17 mouse cellular contexts compared by ENCODE assay signal in the genomic region with DNA sequence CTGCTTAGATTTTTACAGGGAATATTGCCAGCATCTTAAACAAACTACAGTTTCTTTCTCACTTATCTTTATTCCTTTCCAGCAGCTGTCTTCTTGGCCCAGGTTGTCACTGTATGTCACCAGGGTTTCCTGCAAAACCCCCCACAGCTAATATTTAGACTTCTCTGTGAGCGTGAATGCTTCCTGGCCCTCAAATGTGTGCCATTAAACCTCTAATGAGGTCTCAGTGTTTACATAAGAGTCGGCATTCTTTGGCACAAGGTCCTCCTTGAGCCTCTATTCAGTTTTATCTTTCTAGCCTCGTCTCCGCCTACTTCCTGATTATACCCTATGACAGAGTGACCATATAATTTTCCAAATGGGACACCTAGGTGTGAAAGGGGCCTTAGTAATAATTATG. TPM values are rescaled to one million over a fixed set of nuclear protein-coding genes. Genes with fewer than 3 reads are reported as not detected.
DNase-seq lines count a peak whose midpoint lies in the region; ATAC-seq and TF ChIP-seq lines count a peak whose summit lies in the region.
"Had no signal": no experiment of that assay in that cellular context is flagged by ENCODE, and none has a peak within 500 bp of the region (broad histone marks: within the 10 kb centered on the region; RNA-seq: fewer than 3 reads in every experiment).

No protein-coding gene starts in this region.

- no peaks in the 10 kb centered on the region for H3K9me3 ChIP-seq in forebrain, embryonic 14.5 days (replicated peaks; ENCODE audit: control insufficient read depth, low read length)
- H3K9me3 ChIP-seq in forebrain, embryonic 12.5 days = no peaks in the 10 kb centered on the region
- H3K9me3 ChIP-seq in liver, embryonic 12.5 days (replicated peaks) = no peaks in the 10 kb centered on the region
- H3K9me3 ChIP-seq in liver, postnatal 0 days (ENCODE audit: low read length) = no peaks in the 10 kb centered on the region
- H3K9me3 ChIP-seq in midbrain, embryonic 10.5 days (replicated peaks) = no peaks in the 10 kb centered on the region
- H3K9me3 ChIP-seq: midbrain, embryonic 15.5 days had no signal

- TF ChIP-seq CTCF in liver, postnatal 0 days (IDR thresholded peaks at IDR 0.05; ENCODE audit: low read depth) = no peak
- no peak for TF ChIP-seq CTCF in brain, embryonic 14.5 days (IDR thresholded peaks at IDR 0.05; ENCODE audit: borderline replicate concordance, extremely low read depth, insufficient read depth, insufficient read length)

- TF ChIP-seq EP300 in liver, postnatal 0 days (IDR thresholded peaks at IDR 0.05; ENCODE audit: low read depth) = no peak

- no peaks in the 10 kb centered on the region for H3K27me3 ChIP-seq in forebrain, embryonic 14.5 days (replicated peaks; ENCODE audit: control insufficient read depth, insufficient read depth, low read length)
- H3K27me3 ChIP-seq in forebrain, embryonic 12.5 days = no peaks in the 10 kb centered on the region
- H3K27me3 ChIP-seq in liver, embryonic 12.5 days (replicated peaks) = 0 out of 2 replicates have a peak, but pooled peaks cover 5% of the 10 kb centered on the region
- H3K27me3 ChIP-seq in liver, postnatal 0 days (ENCODE audit: insufficient read depth, low read length) = no peaks in the 10 kb centered on the region
- H3K27me3 ChIP-seq in midbrain, embryonic 10.5 days (ENCODE audit: low read depth, poor library complexity, severe bottlenecking) = no peaks in the 10 kb centered on the region
- H3K27me3 ChIP-seq: midbrain, embryonic 15.5 days had no signal

- peaks cover 31% of the 10 kb centered on the region for H3K4me1 ChIP-seq in forebrain, embryonic 14.5 days (ENCODE audit: control insufficient read depth, insufficient read depth, low read length)
- peaks cover 42% of the 10 kb centered on the region for H3K4me1 ChIP-seq in forebrain, embryonic 12.5 days
- H3K4me1 ChIP-seq in liver, embryonic 12.5 days = peaks cover 83% of the 10 kb centered on the region
- H3K4me1 ChIP-seq in liver, postnatal 0 days (ENCODE audit: insufficient read depth) = peaks cover 30% of the 10 kb centered on the region
- H3K4me1 ChIP-seq in midbrain, embryonic 10.5 days = peaks cover 43% of the 10 kb centered on the region

- H3K4me2 ChIP-seq in forebrain, embryonic 14.5 days (ENCODE audit: low read length) = no peak overlapping the region
- H3K4me2 ChIP-seq in forebrain, embryonic 12.5 days = no peak overlapping the region
- H3K4me2 ChIP-seq in liver, embryonic 12.5 days = peak overlapping the region; percentile 15; the same call in 1 of the 2 replicates
- no peak overlapping the region for H3K4me2 ChIP-seq in liver, postnatal 0 days (ENCODE audit: low read depth, low read length)
- H3K4me2 ChIP-seq: midbrain, embryonic 15.5 days had no signal

- H3K4me3 ChIP-seq in forebrain, embryonic 14.5 days (ENCODE audit: low read depth, low read length) = no peak overlapping the region
- H3K4me3 ChIP-seq in forebrain, embryonic 12.5 days (replicated peaks) = no peak overlapping the region
- no peak overlapping the region for H3K4me3 ChIP-seq in liver, embryonic 12.5 days
- H3K4me3 ChIP-seq in liver, postnatal 0 days (ENCODE audit: low read depth, low read length) = no peak overlapping the region
- no peak overlapping the region for H3K4me3 ChIP-seq in midbrain, embryonic 10.5 days
- H3K4me3 ChIP-seq: gastrocnemius, adult 2 months; midbrain, embryonic 15.5 days had no signal

- no peak for TF ChIP-seq POLR2A in brain, embryonic 14.5 days (IDR thresholded peaks at IDR 0.05; ENCODE audit: borderline replicate concordance, extremely low read depth, insufficient read depth, insufficient read length, poor library complexity, severe bottlenecking)

- no peak for ATAC-seq in forebrain, embryonic 14.5 days
- no peak for ATAC-seq in forebrain, embryonic 12.5 days (ENCODE audit: low FRiP score)
- ATAC-seq in liver, embryonic 12.5 days = no peak
- no peak for ATAC-seq in liver, postnatal 0 days
- ATAC-seq: forebrain, embryonic 16.5 days; midbrain, embryonic 15.5 days had no signal

- H3K36me3 ChIP-seq in forebrain, embryonic 14.5 days (ENCODE audit: control insufficient read depth, insufficient read depth, low read length) = no peaks in the 10 kb centered on the region
- peaks cover 3% of the 10 kb centered on the region for H3K36me3 ChIP-seq in forebrain, embryonic 12.5 days (replicated peaks)
- peaks cover 3% of the 10 kb centered on the region; the same call in 1 of the 2 replicates for H3K36me3 ChIP-seq in liver, embryonic 12.5 days
- H3K36me3 ChIP-seq in liver, postnatal 0 days (replicated peaks; ENCODE audit: insufficient read depth, low read length) = no peaks in the 10 kb centered on the region
- H3K36me3 ChIP-seq in midbrain, embryonic 10.5 days = peaks cover 9% of the 10 kb centered on the region; the same call in 1 of the 2 replicates
- H3K36me3 ChIP-seq: midbrain, embryonic 15.5 days had no signal

- WGBS in forebrain, embryonic 14.5 days = 17% methylated on average over 4 of the region's 4 CpGs
- 34% methylated on average over 4 of the region's 4 CpGs for WGBS in forebrain, embryonic 12.5 days
- 22% methylated on average over 4 of the region's 4 CpGs for WGBS in liver, embryonic 12.5 days (ENCODE audit: insufficient replicate concordance)
- 27% methylated on average over 4 of the region's 4 CpGs for WGBS in liver, postnatal 0 days (ENCODE audit: insufficient replicate concordance)
- WGBS in midbrain, embryonic 10.5 days = 62% methylated on average over 4 of the region's 4 CpGs

- H3K9ac ChIP-seq in forebrain, embryonic 14.5 days (ENCODE audit: low read length) = no peak overlapping the region
- no peak overlapping the region for H3K9ac ChIP-seq in forebrain, embryonic 12.5 days
- peak overlapping the region; percentile 34; the same call in 1 of the 2 replicates for H3K9ac ChIP-seq in liver, embryonic 12.5 days
- no peak overlapping the region for H3K9ac ChIP-seq in liver, postnatal 0 days (replicated peaks)
- H3K9ac ChIP-seq: midbrain, embryonic 15.5 days had no signal

- H3K27ac ChIP-seq in forebrain, embryonic 14.5 days (ENCODE audit: low read depth, low read length) = no peak overlapping the region
- no peak overlapping the region for H3K27ac ChIP-seq in forebrain, embryonic 12.5 days
- no peak overlapping the region for H3K27ac ChIP-seq in liver, embryonic 12.5 days
- no peak overlapping the region for H3K27ac ChIP-seq in liver, postnatal 0 days (ENCODE audit: low read depth)
- H3K27ac ChIP-seq in midbrain, embryonic 10.5 days (replicated peaks) = no peak overlapping the region
- H3K27ac ChIP-seq: gastrocnemius, adult 2 months; midbrain, embryonic 15.5 days had no signal

- peak; percentile 84 for DNase-seq in forebrain, embryonic 14.5 days (ENCODE audit: low spot score)
- no peak for DNase-seq in liver, postnatal 0 days
- DNase-seq in brain, embryonic 14.5 days (ENCODE audit: low read depth) = peak; percentile 86
- peak; percentile 25 for DNase-seq in lung, postnatal 36 days
- no peak for DNase-seq in embryo, embryonic 11 days
- no peak for DNase-seq in midbrain, embryonic 10.5 days (ENCODE audit: low spot score)
- DNase-seq: adrenal gland, postnatal 14 days; cerebellum, postnatal 36 days; gastrocnemius, adult 2 months; kidney, adult 2 months; kidney, postnatal 4 days; right cerebral cortex, postnatal 25 days; thymus, postnatal 14 days had no signal

RNA-seq across cellular contexts. Expression of a gene that starts 4.7 kb away (rescaled TPM):
- polyA plus RNA-seq in forebrain, embryonic 14.5 days (2014; fragmentation: Nextera tagmentation; extraction: Ambion mirVana) = 66.1 and 84.3 TPM in 2 replicates
- 62.8 and 68.6 TPM in 2 replicates for polyA plus RNA-seq in forebrain, embryonic 12.5 days (2016; fragmentation: Nextera tagmentation; extraction: Ambion mirVana)
- polyA plus RNA-seq in liver, embryonic 12.5 days (2016; fragmentation: Nextera tagmentation; extraction: Ambion mirVana) = 87.1 and 88.2 TPM in 2 replicates
- 85.5 and 88.8 TPM in 2 replicates for polyA plus RNA-seq in liver, postnatal 0 days (2015; fragmentation: Nextera tagmentation; extraction: Ambion mirVana)
- 82.4 and 89.7 TPM in 2 replicates for polyA plus RNA-seq in brain, embryonic 14.5 days (2012; rRNA removed)
- 57.2 and 66.0 TPM in 2 replicates for polyA plus RNA-seq in midbrain, embryonic 10.5 days (2016; fragmentation: Nextera tagmentation; extraction: Ambion mirVana)

Comparison
In these comparisons a context has a peak if more than half of its experiments do, and no peak if none do; other contexts are left out.
1. DNase-seq: peak in forebrain, embryonic 14.5 days (single experiment), brain, embryonic 14.5 days (single experiment) and lung, postnatal 36 days (single experiment); none in liver, postnatal 0 days (single experiment), embryo, embryonic 11 days (single experiment) and midbrain, embryonic 10.5 days (single experiment).